Mouse (Mus musculus): Measurements from ENCODE around the gene Wdr82.

DNA sequence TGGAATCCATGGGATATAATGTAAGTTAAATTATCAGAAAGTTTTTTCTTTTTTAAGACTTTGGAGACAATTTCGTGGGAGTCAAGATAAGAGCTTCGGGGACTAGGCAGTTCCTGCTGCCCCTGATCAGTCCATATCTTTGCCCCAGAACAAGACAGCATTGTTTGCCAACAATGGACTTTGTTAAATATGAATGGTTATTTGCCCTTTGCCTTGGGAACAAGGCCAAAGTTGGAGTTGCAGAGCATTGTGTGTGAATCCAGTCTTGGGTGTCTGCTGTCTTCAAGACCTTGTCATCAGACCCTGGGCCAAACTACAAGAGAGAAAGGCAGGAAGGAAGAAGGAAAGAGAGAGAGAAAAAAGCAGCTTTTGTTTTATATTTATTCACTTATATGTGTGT is 4.0 kb upstream of the Wdr82 start:
- no peak for TF ChIP-seq CTCF (IDR thresholded peaks at IDR 0.05; ENCODE audit: borderline replicate concordance, control insufficient read depth, extremely low read depth, insufficient read depth, low read length, poor library complexity)
- no peak for TF ChIP-seq POLR2A (IDR thresholded peaks at IDR 0.05; ENCODE audit: control insufficient read depth, extremely low read depth, insufficient read depth, low read length, poor library complexity)

Data from thymus, adult 2 months (tissue).